Mouse (Mus musculus) neural tube, embryonic 12.5 days (tissue): ENCODE measurements around the gene Sgms1. TPM values are rescaled to one million over a fixed set of nuclear protein-coding genes. Genes with fewer than 3 reads are reported as not detected.

Source experiments
- ATAC-seq: fragments of 200-750 bp; cut with Nextera tagmentation; 2 replicates; pipeline ENCODE4 v1.8.0; 2017; ENCODE audit warnings: low read depth, mild to moderate bottlenecking, moderate TSS enrichment, moderate library complexity; ENCODE audit not compliant: low FRiP score
- H3K27ac ChIP-seq: fragments of 300-500 bp; sonication (generic); 2 replicates; pipeline ENCODE4 v1.5.1; 2016
- H3K27me3 ChIP-seq: fragments of 300-500 bp; sonication (generic); replicated peaks from 2 replicates; pipeline ENCODE4 v1.6.1; 2016; ENCODE audit warnings: mild to moderate bottlenecking
- H3K36me3 ChIP-seq: fragments of 300-500 bp; sonication (generic); 2 replicates; pipeline ENCODE4 v1.6.1; 2016; ENCODE audit warnings: mild to moderate bottlenecking
- H3K4me1 ChIP-seq: fragments of 300-500 bp; sonication (generic); 2 replicates; pipeline ENCODE4 v1.6.1; 2016
- H3K4me2 ChIP-seq: fragments of 300-500 bp; sonication (generic); replicated peaks from 2 replicates; pipeline ENCODE4 v1.6.1; 2016; ENCODE audit warnings: mild to moderate bottlenecking
- H3K4me3 ChIP-seq: fragments of 300-500 bp; sonication (generic); 2 replicates; pipeline ENCODE4 v1.5.1; 2016
- H3K9ac ChIP-seq: fragments of 300-500 bp; sonication (generic); 2 replicates; pipeline ENCODE4 v1.6.1; 2016; ENCODE audit warnings: mild to moderate bottlenecking
- H3K9me3 ChIP-seq: fragments of 300-500 bp; sonication (generic); 2 replicates; pipeline ENCODE4 v1.6.1; 2016; ENCODE audit warnings: mild to moderate bottlenecking
- WGBS: fragments of 180-500 bp; shearing (Covaris S2); methylation state at CpG from one replicate; pipeline ENCODE4 v1.1.7; 2016; 5-methylcytosine and 5-hydroxymethylcytosine counted together
- polyA plus RNA-seq: library from polyadenylated mRNA; unstranded; fragments of >200 nt; fragmentation: Nextera tagmentation; extraction: Ambion mirVana; gene quantifications from 2 replicates; pipeline ENCODE4 v1.2.1, GENCODE M21; 2016

The Sgms1 gene
- polyA plus RNA-seq, 1 experiment from 2014 or later = 17.2 TPM

DNA sequence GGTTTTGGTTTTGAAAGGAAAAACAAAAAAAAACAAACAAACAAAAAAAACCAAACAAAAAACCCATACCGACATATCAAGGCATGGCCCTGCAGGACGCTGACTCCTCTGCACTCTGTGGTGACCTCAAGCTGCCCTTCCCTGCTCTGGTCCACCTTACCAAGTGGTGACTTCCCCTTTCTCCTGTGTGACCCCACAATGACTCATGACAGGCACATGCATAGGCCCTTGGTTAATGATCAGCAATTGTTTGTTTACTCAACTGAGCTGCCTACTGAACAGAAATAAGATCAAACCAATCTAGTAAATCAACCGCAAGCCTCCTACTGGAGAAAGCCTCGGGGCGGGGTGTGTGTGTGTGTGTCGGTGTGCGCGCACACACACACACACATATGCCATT, 112.7 kb downstream of the Sgms1 start:
- H3K9me3 ChIP-seq = no peaks in the 10 kb centered on the region
- WGBS = 78% methylated on average over 8 of the region's 8 CpGs

DNA sequence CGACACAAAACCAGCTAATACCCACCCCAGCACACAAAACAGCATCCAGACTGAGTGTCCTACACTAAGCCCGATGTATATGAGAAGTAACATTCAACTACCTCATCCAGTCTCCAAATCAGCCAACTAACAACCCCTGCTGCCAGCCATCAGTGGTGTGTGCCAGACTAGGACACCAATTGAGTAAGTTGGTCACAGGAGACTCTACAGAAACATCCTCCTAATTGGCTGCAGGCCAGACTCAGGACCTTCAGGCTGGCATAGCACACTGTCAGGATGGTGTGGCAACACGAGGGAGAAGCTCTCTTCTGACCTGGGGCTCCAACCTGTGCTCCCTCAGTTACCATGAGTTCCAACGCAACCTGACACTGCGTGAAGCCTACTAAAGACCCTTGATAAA, 113.3 kb downstream of the Sgms1 start:
- Histone ChIP-seq H3K4me1 (no peaks in the 10 kb centered on the region), H3K27ac (no peak overlapping the region), H3K27me3 (no peaks in the 10 kb centered on the region), H3K36me3 (no peaks in the 10 kb centered on the region), H3K9me3 (no peaks in the 10 kb centered on the region), H3K4me3 (no peak overlapping the region), H3K9ac (no peak overlapping the region), H3K4me2 (no peak overlapping the region)
- WGBS = 91% methylated on average over 5 of the region's 5 CpGs
- no peak for ATAC-seq

More for the DNA sequence above, 112.7 kb downstream of the Sgms1 start:
- no peak overlapping the region for H3K9ac ChIP-seq
- H3K4me3 ChIP-seq = no peak overlapping the region
- no peaks in the 10 kb centered on the region for H3K36me3 ChIP-seq
- H3K27ac ChIP-seq = no peak overlapping the region
- H3K27me3 ChIP-seq = no peaks in the 10 kb centered on the region
- H3K4me1 ChIP-seq = no peaks in the 10 kb centered on the region
- no peak overlapping the region for H3K4me2 ChIP-seq
- no peak for ATAC-seq

DNA sequence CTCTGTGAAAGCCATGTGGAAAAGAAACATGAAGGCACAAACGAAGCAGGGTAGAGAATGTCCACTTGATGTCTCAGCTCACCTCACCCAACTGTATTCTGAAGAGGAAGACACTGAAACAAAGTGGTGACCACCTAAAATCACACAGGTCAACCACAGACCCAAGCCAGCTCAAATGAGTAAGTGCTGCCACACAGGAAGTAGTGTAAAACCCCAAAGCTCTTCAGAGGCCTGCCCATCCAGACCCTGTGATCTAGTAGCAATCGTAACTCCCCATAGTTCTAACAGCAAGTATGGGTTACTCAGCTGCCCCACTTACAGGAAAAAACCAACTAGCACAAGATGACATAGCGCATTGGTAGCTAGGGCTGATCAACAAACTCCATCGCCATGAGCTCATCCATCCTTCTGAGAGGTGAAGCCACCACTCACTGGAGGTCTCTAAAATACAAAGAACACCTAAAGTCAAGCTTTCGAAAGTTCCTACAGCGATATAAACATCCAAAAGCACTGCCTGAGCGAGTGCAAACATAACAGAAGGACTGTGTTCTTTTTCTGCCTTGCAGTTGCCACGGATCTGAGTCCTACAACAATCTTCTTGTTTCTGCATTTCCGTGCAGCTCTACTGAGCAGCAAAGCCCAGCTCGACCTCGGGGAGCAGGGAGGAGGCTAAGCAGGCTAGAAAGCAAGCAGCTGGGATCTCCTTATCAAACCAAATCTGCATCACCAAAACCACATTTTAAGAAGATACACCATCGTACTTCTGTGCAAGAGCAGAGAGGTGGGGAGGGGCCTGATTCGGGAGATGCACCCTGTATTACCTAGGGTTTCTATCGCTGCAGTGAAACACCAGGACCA, 114.2 kb downstream of the Sgms1 start:
- no peak for ATAC-seq
- 89% methylated on average over 14 of the region's 14 CpGs for WGBS

DNA sequence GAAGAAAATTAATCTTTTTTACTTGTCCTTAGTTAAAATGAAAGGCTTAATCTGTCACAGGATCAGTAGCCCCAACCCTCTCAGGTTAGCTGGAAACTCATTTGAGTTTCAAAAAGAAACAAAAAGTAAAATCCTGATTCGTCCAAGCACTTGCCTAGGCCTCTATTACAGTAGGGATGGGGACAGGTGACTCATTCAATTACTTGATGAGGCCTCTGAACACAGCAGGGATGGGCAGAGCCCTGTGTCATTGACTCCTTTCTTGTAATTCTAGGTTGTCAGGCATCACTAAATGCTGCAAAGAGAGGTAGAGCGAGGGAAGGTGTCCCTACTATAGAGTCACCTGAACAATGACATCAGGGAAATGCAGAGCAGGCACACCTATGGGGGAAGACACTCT, 115.4 kb downstream of the Sgms1 start:
- Histone ChIP-seq H3K9ac (no peak overlapping the region), H3K36me3 (no peaks in the 10 kb centered on the region), H3K4me3 (no peak overlapping the region), H3K27ac (no peak overlapping the region), H3K4me2 (no peak overlapping the region), H3K9me3 (no peaks in the 10 kb centered on the region), H3K27me3 (no peaks in the 10 kb centered on the region), H3K4me1 (0 out of 2 replicates have a peak, but pooled peaks cover 4% of the 10 kb centered on the region)
- ATAC-seq = no peak
- WGBS = 77% methylated on average over 2 of the region's 2 CpGs

More for the DNA sequence above, 114.2 kb downstream of the Sgms1 start:
- no peaks in the 10 kb centered on the region for H3K4me1 ChIP-seq
- H3K4me3 ChIP-seq = no peak overlapping the region
- H3K27ac ChIP-seq = no peak overlapping the region
- no peak overlapping the region for H3K4me2 ChIP-seq
- no peaks in the 10 kb centered on the region for H3K36me3 ChIP-seq
- no peak overlapping the region for H3K9ac ChIP-seq
- H3K9me3 ChIP-seq = no peaks in the 10 kb centered on the region
- H3K27me3 ChIP-seq = no peaks in the 10 kb centered on the region

DNA sequence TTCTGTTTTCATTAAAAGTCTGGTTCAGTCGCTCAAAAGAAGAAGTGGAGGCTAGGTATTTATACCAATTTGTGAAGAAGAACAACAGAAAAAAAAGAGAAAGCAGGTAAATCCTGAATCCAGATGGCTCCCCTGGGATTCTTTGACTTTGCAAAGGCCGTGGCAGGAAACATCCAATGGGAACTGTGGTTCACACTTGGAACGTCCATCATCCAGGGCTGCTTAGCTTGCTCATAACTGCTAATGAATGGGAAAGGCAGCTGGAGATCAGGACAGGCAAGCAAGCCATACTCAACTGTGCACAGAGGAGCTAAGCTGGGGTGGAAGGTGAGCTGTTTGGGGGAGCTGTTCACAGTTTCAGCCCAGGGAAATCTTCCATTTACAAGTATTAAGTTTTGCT, 115.8 kb downstream of the Sgms1 start:
- 64% methylated on average over 3 of the region's 3 CpGs for WGBS
- no peaks in the 10 kb centered on the region for H3K9me3 ChIP-seq
- no peak for ATAC-seq

DNA sequence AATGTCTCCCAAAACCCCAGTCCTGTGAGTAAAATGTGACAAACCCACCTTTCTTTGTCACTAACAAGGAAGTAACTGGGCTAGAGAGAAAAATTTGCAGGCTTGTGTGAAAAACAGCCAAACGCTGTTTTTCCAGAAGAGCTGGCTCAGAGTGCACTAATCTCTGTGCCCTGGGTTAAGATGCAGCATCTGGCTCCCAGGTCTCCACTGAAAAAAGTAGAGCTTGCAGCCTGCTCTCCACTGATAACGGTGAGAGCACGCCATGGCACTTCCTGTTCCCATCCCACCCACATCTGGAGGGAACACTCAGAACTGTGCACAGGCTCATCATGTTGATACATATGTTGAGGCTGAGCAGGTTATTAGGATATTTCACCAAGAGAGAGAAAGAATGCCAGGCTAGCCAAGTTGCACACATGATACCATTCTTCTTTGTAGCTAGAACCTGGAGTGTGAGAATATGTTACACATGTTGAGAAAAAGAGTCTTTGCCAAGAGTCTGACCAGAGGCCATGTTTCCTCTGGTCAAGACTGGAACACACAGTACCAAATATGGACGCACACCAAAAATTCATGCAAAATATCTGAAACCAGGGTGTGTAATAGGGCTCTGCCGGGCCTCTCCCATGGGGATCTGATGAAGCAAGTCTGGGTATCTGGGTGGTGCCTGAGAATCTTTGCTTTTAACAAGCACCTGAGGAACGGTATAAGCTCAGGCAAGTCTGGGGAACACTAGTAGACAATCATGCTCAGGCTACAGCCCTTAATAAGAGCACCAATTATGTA, 116.8 kb downstream of the Sgms1 start:
- Histone ChIP-seq H3K4me1 (0 out of 2 replicates have a peak, but pooled peaks cover 5% of the 10 kb centered on the region), H3K4me3 (no peak overlapping the region), H3K27ac (no peak overlapping the region), H3K9me3 (no peaks in the 10 kb centered on the region), H3K36me3 (no peaks in the 10 kb centered on the region), H3K4me2 (no peak overlapping the region), H3K27me3 (no peaks in the 10 kb centered on the region), H3K9ac (no peak overlapping the region)
- ATAC-seq = no peak
- 78% methylated on average over 6 of the region's 6 CpGs for WGBS

More for the DNA sequence above, 115.8 kb downstream of the Sgms1 start:
- Histone ChIP-seq H3K4me2 (no peak overlapping the region), H3K4me3 (no peak overlapping the region), H3K9ac (no peak overlapping the region), H3K27me3 (no peaks in the 10 kb centered on the region), H3K4me1 (0 out of 2 replicates have a peak, but pooled peaks cover 5% of the 10 kb centered on the region), H3K27ac (no peak overlapping the region), H3K36me3 (no peaks in the 10 kb centered on the region)

DNA sequence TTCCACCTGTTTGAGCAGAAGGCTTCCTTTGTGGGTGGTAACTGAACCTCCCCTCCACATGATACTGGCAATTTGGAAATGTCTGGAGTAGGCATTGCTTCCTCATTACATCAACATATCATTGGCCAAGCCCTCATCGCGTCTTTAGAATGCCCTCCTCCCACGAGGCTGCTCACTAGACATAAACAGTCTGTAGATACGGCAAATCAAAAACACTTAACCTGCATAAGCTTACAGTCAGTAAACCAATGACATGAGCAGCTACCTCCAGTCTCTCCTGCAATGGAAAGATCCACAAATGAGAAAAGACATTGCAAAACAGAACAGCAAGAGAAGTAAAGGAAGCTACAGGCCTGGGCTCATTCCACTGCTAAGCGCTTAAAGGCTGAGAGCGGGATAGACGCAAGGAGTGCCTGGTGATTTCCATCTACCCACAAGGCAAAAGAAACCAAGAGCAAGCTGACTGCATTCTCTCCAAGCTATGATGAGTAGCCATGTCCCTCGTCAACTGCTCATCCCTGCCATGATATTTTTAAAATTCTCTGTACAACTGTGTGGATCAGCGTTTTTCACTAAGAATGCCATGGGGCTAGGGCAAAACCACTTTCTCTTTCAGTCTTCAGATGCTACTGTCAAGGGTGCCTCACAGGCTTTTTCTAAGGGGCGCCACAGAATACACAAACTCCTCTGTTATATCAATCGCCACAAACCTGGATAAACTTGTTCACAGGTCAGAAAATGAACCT, 117.9 kb downstream of the Sgms1 start:
- Histone ChIP-seq H3K27ac (no peak overlapping the region), H3K9me3 (no peaks in the 10 kb centered on the region), H3K27me3 (no peaks in the 10 kb centered on the region), H3K4me1 (0 out of 2 replicates have a peak, but pooled peaks cover 5% of the 10 kb centered on the region), H3K36me3 (no peaks in the 10 kb centered on the region), H3K4me2 (no peak overlapping the region), H3K9ac (no peak overlapping the region), H3K4me3 (no peak overlapping the region)
- WGBS = 90% methylated on average over 11 of the region's 11 CpGs
- ATAC-seq = no peak

DNA sequence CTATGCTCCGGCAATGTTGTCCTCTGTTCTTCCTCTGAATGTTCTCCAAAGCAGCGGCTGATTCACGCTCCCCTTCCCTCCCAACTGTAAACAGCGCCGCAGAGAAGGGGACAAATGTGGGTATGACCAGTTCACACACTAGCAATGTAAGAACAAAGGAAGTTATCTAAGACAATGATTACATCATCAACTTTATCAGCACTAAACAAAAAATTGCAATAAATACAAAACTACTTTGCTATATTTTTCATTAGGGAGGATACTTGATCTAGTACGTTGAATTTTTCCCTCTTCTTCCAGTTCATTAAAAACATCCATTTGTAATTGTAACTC, 119.7 kb downstream of the Sgms1 start:
- Histone ChIP-seq H3K4me2 (no peak overlapping the region), H3K4me1 (0 out of 2 replicates have a peak, but pooled peaks cover 5% of the 10 kb centered on the region), H3K27ac (no peak overlapping the region), H3K9me3 (no peaks in the 10 kb centered on the region), H3K36me3 (no peaks in the 10 kb centered on the region), H3K9ac (no peak overlapping the region), H3K27me3 (no peaks in the 10 kb centered on the region), H3K4me3 (no peak overlapping the region)
- no peak for ATAC-seq
- 77% methylated on average over 6 of the region's 6 CpGs for WGBS

DNA sequence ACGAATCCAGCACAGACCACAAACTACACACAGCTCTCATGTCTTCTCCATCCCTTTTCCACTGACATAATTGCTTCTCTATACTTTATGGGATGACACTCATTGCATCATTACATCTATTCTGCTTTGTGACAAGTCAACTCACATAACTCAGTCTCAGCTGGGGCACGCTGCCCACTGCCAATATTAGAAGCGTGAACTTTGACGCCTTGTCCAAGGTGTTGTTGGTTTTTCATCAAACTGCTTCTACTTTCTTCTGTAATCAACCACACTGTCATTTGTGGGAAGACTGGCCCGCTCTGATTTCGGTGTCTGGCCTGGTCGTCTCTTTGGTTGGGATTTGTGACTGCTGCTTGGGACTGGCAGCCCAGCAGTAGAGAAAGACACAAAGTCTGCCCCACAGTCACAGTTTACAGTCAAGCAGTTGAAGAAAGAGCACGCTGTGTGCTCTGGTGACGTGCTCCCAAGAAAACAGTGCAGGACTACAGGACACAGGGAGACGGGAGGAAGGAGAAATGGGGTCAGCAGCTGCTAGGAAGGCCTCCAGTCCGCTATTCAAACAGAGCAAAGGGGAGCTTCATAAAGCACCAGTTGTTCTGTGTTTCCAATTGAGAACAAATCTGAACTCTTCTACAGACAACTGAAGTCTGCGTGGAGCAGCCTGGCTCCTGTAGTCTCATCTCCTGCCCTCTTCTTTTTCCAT, 120.2 kb downstream of the Sgms1 start:
- Histone ChIP-seq H3K36me3 (no peaks in the 10 kb centered on the region), H3K27ac (no peak overlapping the region), H3K9ac (no peak overlapping the region), H3K4me2 (no peak overlapping the region), H3K4me1 (0 out of 2 replicates have a peak, but pooled peaks cover 5% of the 10 kb centered on the region), H3K9me3 (no peaks in the 10 kb centered on the region), H3K27me3 (no peaks in the 10 kb centered on the region), H3K4me3 (no peak overlapping the region)
- ATAC-seq = no peak
- 78% methylated on average over 12 of the region's 12 CpGs for WGBS

DNA sequence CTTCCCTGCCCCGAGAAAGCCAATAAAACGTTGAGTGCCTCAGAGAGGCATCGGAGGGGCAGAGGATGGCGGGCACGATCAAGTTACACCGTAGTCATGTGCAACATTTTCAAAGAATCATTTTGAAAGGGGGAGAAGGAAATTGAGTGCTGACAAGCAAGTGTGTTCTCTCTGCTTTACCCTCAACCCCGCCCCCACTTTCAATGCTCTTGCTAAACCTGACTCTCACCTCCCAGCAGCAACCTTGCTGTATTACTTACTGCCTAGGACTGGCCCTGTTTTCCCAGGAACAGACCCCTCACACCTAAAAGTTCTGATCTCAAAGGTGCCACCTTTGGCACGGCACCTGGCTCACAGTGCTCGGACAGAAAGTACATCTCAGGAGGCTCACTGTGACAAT, 121.0 kb downstream of the Sgms1 start:
- 56% methylated on average over 9 of the region's 9 CpGs for WGBS
- no peak for ATAC-seq

DNA sequence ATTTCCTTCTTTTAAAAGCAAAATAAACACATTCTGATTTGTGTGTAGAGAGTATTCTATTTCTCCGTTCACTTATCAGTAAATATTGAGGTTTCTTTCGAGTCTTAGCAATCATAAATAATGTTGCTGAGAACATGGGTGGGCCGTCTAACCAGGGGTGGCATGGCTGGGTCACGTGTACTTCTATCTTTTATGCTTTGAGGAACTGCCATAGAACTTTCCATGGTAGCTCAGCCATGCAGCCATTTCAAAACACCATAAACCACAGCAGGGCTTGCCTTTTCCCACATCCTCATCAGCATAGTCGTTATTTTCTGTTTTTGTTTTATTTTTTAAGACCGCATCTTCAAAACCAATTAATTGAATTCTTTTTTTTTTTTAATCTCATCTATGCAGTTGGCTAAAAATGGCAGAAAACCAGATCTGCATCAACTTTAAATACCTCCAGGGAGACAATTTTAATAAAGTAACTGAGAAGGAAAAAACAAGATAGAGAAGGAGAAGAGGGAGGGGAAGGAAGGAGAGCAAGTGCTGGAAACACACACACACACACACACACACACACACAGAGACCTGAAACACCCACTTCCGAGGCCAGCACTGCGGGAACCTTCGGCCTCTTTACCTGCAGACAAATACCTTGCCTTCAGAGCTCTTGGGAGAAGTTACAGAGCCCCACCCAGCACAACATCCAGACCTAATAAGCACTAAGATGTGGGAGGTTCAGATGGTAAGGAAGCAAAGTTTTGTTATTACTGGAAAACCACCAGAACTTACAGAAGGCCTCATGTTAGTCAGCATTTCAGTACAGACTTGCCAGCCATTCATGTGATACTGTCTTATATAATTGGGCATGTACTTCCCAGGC, 122.9 kb downstream of the Sgms1 start:
- no peak overlapping the region for H3K4me3 ChIP-seq
- H3K36me3 ChIP-seq = no peaks in the 10 kb centered on the region
- H3K27me3 ChIP-seq = no peaks in the 10 kb centered on the region
- H3K27ac ChIP-seq = no peak overlapping the region
- no peak for ATAC-seq
- WGBS = 85% methylated on average over 9 of the region's 9 CpGs
- no peak overlapping the region for H3K9ac ChIP-seq
- H3K4me1 ChIP-seq = 0 out of 2 replicates have a peak, but pooled peaks cover 5% of the 10 kb centered on the region
- no peak overlapping the region for H3K4me2 ChIP-seq
- H3K9me3 ChIP-seq = no peaks in the 10 kb centered on the region

More for the DNA sequence above, 121.0 kb downstream of the Sgms1 start:
- Histone ChIP-seq H3K36me3 (no peaks in the 10 kb centered on the region), H3K9me3 (no peaks in the 10 kb centered on the region), H3K4me1 (0 out of 2 replicates have a peak, but pooled peaks cover 5% of the 10 kb centered on the region), H3K27ac (no peak overlapping the region), H3K27me3 (no peaks in the 10 kb centered on the region), H3K4me3 (no peak overlapping the region), H3K4me2 (no peak overlapping the region), H3K9ac (no peak overlapping the region)
